Mouse (Mus musculus): Measurements from ENCODE around the gene Hspb1. TPM values are rescaled to one million over a fixed set of nuclear protein-coding genes. Genes with fewer than 3 reads are reported as not detected.

Hspb1 gene
- total RNA-seq, 2 experiments from 2014 or later: 7.1 to 10.5 TPM

GRCm38 (mm10) chr5:135910813-135911212, 23.1 kb downstream of the Hspb1 start:
- no peak for DNase-seq (ENCODE audit: low spot score in 2 of 2)

DNA sequence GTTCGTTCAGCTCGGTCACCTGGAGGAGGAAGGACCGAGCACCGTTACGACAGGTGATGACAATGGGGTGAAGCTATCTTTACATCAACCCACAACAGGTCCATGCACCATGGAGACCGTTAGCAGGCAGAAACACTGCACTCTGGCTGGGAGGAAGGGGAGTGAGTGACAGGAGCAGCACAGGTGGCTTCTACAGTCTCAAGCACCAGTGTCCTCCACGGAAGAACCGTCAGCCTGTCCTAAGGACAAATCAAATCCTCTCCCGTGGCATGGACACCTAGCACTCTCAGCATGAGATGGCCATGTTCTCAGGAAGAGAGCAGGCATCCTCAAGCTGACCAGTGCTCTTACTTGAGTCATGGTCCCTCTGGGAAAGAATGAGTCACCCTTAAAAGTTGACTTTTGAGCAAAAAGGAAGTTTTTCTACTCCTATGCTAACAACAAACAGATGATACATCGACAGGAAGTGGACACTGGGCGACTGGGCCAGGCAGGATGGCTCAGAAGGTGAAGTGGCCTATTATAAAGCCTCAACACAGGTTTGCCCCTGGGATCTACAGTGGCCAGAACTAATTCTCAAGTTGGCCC, 24.0 kb downstream of the Hspb1 start:
- no peak for DNase-seq (ENCODE audit: low spot score in 2 of 2)

GRCm38 (mm10) chr5:135913201-135913600, 25.5 kb downstream of the Hspb1 start:
- no peak for DNase-seq (ENCODE audit: low spot score in 2 of 2)

DNA sequence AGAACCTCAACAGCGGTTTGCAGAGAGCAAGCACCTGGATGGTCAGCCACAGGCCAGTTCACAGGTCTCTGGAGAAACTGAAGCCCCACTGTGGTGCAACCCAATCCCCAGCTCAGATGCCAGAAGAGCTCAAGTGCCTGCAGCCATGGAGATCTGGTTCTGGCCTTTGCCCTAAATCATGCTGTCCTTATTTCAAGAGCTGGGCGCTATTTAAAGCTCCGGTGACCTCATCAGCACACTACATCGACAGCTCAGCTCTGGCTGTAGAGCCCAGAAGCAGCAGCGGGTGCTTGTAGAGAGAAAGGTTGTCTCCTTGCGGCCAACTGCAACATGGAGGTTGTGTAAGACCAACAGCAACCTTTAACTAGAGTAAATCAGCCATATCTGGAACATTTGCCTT, 26.4 kb downstream of the Hspb1 start:
- DNase-seq (ENCODE audit: low spot score in 2 of 2): no peak

- DNase-seq (ENCODE audit: low spot score in 2 of 2): no peak
These were observed 28.4 kb downstream of the Hspb1 start for GRCm38 (mm10) chr5:135916051-135916565.

DNA sequence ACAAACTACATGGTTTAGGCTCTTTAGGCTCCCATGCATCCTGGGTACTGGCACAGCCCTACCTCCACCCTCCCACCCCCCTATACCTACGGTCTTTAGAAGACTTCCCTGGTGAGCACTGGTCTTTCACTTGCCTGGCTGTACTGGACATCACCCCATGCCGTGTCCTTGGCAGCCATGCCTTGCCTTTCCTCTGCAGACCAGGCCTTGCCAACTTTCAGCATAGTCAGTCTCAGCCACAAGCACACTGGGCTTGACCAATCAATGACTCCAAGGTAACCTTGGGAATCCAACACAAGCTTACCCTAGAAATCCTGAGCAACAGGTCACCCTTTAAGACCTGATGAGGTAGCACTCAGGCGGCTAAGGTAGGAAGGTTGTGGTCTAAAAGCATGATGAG, 28.9 kb downstream of the Hspb1 start:
- no peak for DNase-seq (ENCODE audit: low spot score in 2 of 2)

DNA sequence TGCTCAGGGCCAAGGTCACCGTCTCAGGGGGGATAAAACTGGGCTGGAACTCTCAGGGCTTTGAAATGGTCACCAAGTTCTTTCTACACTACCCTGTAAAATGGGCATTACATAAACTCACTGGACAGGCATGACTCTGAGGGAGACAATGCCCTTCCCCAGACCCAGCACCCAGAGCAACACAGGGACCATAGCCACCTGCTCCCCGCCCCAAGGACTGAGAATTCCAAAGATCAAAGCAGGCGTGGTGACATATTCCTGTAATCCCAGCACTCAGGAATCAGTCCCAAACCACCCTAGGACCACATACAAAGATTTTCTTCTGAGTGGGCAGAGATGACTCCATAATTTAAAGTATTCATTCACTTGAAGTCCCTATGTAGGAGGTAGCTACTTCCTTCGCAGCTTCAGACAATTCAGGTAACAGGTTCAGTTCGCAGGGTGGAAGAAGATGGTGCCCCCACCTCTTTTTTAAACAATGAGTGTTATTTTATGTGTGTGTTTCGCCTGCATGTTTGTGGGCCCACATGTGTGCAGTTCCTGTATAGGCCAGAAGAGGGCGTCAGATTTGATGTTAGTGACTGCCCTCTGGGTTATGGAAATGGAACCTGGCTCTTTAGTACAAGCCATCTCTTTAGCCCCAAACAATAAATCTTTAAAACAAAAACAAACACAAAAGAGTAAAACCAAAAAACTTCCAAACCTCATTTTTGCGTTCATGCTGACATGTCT, 29.8 kb downstream of the Hspb1 start:
- DNase-seq (ENCODE audit: low spot score in 2 of 2): no peak

GRCm38 (mm10) chr5:135918059-135918437, 30.3 kb downstream of the Hspb1 start:
- no peak for DNase-seq (ENCODE audit: low spot score in 2 of 2)

DNA sequence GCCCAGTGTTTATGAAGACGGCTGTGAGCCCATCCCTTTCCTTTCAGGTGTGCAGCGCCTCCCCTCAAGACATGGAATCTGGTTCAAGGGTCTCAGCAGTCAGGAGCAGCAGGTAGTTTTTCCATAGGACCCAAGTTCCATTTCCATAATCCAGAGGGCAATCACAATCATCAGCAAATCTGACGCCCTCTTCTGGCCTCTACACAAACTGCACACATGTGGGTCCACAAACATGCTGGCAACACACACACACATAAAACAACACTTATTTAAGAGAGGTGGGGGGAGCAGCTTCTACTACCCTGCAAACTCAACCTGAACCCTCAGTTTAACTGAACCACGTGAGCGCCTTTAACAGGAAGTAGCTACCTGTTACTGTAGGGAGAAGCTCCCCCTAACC, 30.9 kb downstream of the Hspb1 start:
- DNase-seq (ENCODE audit: low spot score in 2 of 2): no peak

DNA sequence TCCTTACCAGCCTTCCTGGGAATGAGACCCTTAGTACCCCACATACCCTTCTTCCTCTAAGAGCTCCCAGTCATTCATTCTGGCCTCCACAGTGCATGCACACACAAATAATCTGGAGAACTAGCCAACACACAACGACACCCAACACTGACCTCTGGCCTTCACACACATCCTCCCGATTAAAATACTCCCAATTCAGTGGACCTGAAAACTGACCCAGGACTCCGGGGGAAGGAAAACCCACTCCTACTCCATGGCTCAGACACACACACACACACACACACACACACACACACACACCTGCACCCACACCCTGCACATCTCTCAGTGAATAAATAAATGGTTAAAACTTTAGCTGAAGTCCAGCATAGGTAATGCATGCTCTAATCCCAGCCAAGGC, 32.2 kb downstream of the Hspb1 start:
- DNase-seq (ENCODE audit: low spot score in 2 of 2): no peak

GRCm38 (mm10) chr5:135923901-135924300, 36.2 kb downstream of the Hspb1 start:
- no peak for DNase-seq (ENCODE audit: low spot score in 2 of 2)

DNA sequence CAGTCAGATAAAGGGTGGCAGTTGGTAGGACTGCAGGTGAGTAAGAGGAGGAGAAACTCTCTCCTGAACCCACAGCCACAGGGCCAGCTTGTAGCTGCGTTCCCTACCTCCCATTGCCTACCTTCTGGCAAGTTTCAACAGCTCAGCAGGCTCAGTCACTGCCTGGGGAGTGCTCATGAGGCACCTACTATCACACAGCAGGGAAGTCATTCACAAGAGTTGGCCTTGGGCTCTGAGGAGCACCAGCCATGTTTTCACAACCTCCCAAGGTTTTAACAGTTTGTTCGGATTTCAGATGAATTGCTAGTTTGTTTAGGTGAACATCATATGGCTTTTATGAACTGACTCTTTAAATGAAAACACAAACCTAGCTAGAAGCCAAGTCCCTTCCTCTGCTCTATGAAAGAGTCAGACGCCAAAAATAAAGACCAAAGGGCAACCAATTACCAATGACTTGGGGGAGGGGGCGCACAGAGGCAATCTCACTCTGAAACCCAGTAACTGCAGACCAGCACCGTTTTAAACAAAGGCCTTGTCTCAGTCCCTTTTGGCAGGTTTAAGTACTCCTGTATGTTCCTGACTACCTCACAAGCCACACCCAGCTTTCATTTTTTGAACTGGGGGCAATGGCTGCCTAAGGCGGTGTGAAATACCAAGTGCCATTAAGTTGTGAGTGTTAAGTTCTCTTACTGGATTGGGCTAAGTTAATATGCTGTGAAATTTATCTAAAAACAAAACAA, 42.1 kb downstream of the Hspb1 start:
- DNase-seq (ENCODE audit: low spot score in 2 of 2): no peak

DNA sequence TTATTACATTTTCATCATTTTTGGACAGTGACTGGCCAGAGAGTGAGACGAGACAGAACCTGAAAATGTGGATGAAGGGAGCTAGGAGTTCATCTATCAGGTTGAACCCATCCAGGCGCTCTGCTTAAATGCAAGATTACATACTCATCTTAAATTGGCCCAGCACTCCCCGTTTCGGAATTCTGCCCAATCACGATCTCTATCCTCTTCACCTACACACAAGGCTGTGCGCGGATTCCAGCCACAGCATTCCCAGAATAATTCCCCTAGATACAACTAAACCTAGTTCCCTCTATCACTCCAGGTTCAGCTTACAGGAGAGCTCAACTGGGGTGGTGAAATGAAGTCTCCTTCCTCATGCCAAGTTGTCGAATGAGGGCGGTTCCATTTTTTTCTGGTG, 43.8 kb downstream of the Hspb1 start:
- DNase-seq (ENCODE audit: low spot score in 2 of 2): no peak

DNA sequence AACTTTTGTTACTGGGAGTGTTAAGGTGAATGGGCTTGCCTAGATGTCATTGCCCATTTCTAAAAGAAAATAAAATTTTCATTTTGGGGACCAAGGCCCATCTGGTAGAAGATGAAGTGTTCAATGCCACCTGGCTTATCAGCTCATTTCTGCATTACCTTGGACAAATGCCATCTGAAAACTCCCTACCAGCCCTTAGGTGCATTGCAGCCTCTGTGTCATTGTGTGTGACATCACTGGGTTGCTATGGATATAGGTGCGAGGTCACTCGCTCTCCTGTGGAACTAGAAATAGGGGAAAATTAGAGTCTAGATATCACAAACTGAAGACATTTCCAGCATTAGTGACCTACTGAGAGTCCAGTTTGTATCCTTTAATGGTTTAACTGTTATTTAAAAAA, 44.6 kb downstream of the Hspb1 start:
- no peak for DNase-seq (ENCODE audit: low spot score in 2 of 2)

- no peak for DNase-seq (ENCODE audit: low spot score in 2 of 2)
These were observed 45.6 kb downstream of the Hspb1 start for GRCm38 (mm10) chr5:135933222-135933899.

GRCm38 (mm10) chr5:135933900-135934441, 46.3 kb downstream of the Hspb1 start:
- peak; percentile 74 to 75 for DNase-seq (ENCODE audit: low spot score in 2 of 2)

GRCm38 (mm10) chr5:135934481-135935175, 46.9 kb downstream of the Hspb1 start, which contains the start of gene Ywhag:
Ywhag (minus strand) TSS chr5:135934616.
- peak; percentile 96 to 97 for DNase-seq (ENCODE audit: low spot score in 2 of 2)

GRCm38 (mm10) chr5:135935176-135935523, 47.4 kb downstream of the Hspb1 start:
- DNase-seq (ENCODE audit: low spot score in 2 of 2): no peak

DNA sequence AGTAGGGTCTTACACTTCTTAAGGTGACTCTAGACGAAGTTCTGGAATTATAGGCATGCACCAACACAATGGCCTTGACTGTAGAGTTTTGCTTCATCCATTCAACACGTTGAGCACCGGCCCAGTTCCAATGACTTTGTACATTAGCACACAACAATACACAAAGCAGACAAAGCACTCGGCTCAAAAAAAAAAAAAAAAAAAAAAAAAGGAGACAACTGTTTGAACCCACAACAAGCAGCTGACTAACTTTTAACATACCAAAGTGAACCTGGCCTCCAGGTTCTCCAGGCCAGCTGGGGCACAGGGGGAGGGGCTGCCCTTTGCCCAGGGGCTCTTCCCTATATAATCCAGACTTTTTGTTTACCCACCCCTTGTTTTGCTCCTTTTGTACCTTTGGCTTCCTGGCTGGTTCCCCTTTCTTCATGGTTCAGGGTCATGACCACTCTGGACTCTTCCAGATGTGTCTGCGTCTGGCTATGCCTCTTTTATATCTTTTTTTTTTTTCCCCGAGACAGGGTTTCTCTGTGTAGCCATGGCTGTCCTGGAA, 48.0 kb downstream of the Hspb1 start:
- DNase-seq (ENCODE audit: low spot score in 2 of 2): no peak
